Mouse (Mus musculus): ENCODE measurements around the gene Rhoh. TPM values are rescaled to one million over a fixed set of nuclear protein-coding genes. Genes with fewer than 3 reads are reported as not detected.

Gene Rhoh
- polyA plus RNA-seq, 1 experiment from 2014 or later: 1.7 TPM

DNA sequence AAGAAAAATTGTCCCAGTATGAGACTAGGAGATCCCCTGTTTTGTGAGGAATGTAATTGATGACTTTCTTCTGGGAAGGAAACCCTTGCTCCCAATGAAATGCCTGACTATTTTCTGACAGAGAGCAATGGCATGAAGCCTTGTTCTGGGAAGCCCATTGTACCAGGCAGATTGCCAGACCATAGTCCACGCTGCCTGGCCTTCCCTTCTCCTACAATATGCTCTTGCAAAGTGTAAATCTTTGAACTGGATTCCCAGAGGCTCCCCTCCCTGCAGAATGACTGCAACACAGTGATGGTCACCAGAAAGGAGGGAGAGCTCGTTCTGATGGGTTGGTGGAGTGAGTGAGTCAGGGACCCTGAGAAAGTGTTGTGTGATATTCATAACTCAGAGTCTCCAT lies 47.7 kb downstream of the Rhoh start:
- Histone ChIP-seq H3K27ac (replicated peaks; ENCODE audit: low read depth, low read length) (no peak overlapping the region), H3K36me3 (ENCODE audit: control insufficient read depth, insufficient read depth, low read length) (no peaks in the 10 kb centered on the region), H3K4me1 (ENCODE audit: control insufficient read depth, insufficient read depth, low read length) (no peaks in the 10 kb centered on the region), H3K4me2 (ENCODE audit: low read depth, low read length) (no peak overlapping the region), H3K4me3 (ENCODE audit: low read depth, low read length) (no peak overlapping the region), H3K9me3 (ENCODE audit: control insufficient read depth, low read length) (peaks cover 24% of the 10 kb centered on the region), H3K9ac (ENCODE audit: low read depth, low read length) (no peak overlapping the region), H3K27me3 (replicated peaks; ENCODE audit: control insufficient read depth, insufficient read depth, low read length) (no peaks in the 10 kb centered on the region)
- ATAC-seq (ENCODE audit: low read depth): no peak
- WGBS: 65% methylated on average over 2 of the region's 2 CpGs
- no peak for DNase-seq (ENCODE audit: low spot score)

DNA sequence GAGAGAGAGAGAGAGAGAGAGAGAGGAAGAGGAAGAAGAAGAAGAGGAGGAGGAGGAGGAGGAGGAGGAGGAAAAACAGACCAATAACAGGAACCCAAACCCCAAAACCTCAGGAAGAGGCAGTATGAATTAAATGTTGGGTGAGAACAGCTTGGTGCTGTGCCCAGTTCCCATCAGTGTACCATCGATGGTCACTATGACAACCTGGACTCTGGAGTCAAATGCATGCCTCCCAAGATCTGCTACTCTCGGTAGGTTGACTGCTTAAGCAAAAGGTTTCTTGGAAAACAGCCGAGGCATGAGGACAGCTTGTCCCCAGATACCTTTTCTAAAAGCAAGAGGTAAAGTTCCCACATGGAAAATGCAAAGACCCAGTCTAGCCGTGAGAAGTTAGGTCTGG lies 48.3 kb downstream of the Rhoh start:
- no peak for DNase-seq (ENCODE audit: low spot score)
- Histone ChIP-seq H3K4me3 (ENCODE audit: low read depth, low read length) (no peak overlapping the region), H3K36me3 (ENCODE audit: control insufficient read depth, insufficient read depth, low read length) (no peaks in the 10 kb centered on the region), H3K27ac (replicated peaks; ENCODE audit: low read depth, low read length) (no peak overlapping the region), H3K9me3 (ENCODE audit: control insufficient read depth, low read length) (peaks cover 19% of the 10 kb centered on the region), H3K4me1 (ENCODE audit: control insufficient read depth, insufficient read depth, low read length) (no peaks in the 10 kb centered on the region), H3K27me3 (replicated peaks; ENCODE audit: control insufficient read depth, insufficient read depth, low read length) (no peaks in the 10 kb centered on the region), H3K4me2 (ENCODE audit: low read depth, low read length) (no peak overlapping the region), H3K9ac (ENCODE audit: low read depth, low read length) (no peak overlapping the region)
- WGBS: 73% methylated on average over 4 of the region's 4 CpGs
- ATAC-seq (ENCODE audit: low read depth): no peak

DNA sequence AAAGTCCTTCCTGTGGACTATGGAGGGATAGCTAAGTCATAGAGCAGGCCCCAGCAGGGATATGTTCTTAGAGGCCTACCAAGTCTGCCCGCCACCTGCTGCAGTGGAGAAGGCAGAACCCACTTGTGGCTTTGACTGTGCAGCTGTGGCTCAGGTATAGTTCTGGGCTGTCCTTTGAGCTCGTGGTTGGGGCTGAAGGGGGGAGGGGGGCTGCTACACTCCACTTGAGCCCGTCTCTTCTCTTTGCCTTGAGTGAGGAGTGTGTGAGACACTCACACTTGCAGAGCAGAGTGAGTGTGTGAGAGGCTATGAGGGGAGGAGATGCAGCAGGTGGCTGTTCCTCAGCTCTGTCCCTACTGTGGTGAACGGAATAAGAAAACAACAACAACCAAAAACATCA lies 49.4 kb downstream of the Rhoh start:
- Histone ChIP-seq H3K27me3 (replicated peaks; ENCODE audit: control insufficient read depth, insufficient read depth, low read length) (no peaks in the 10 kb centered on the region), H3K36me3 (ENCODE audit: control insufficient read depth, insufficient read depth, low read length) (no peaks in the 10 kb centered on the region), H3K27ac (replicated peaks; ENCODE audit: low read depth, low read length) (no peak overlapping the region), H3K4me3 (ENCODE audit: low read depth, low read length) (no peak overlapping the region), H3K4me1 (ENCODE audit: control insufficient read depth, insufficient read depth, low read length) (no peaks in the 10 kb centered on the region), H3K9me3 (ENCODE audit: control insufficient read depth, low read length) (peaks cover 8% of the 10 kb centered on the region), H3K9ac (ENCODE audit: low read depth, low read length) (no peak overlapping the region), H3K4me2 (ENCODE audit: low read depth, low read length) (no peak overlapping the region)
- no peak for DNase-seq (ENCODE audit: low spot score)
- WGBS: 72% methylated on average over 4 of the region's 4 CpGs
- no peak for ATAC-seq (ENCODE audit: low read depth)

DNA sequence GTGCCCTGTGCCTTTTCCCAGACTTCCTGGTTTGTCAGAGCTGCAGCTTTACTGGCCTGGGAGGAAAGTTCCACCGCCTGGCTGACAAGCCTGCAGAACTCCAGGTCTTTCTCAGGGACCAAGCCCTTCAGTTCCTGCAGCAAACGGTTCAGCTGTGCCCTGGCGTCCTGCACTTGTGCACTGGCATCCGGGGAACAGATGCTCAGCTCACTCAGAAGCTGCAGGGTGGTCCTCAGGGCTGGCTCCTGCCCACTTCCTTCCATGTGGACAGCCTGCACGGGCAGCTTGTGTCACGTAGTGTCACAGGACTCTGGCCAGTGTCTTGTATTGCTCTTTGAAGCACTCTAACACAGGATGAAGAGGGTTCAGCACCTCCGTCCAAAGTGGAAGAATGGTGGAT lies 50.7 kb downstream of the Rhoh start:
- no peaks in the 10 kb centered on the region for H3K27me3 ChIP-seq (replicated peaks; ENCODE audit: control insufficient read depth, insufficient read depth, low read length)
- peak; percentile 40 for DNase-seq (ENCODE audit: low spot score)
- no peak overlapping the region for H3K4me3 ChIP-seq (ENCODE audit: low read depth, low read length)
- H3K36me3 ChIP-seq (ENCODE audit: control insufficient read depth, insufficient read depth, low read length): no peaks in the 10 kb centered on the region
- H3K9me3 ChIP-seq (ENCODE audit: control insufficient read depth, low read length): peaks cover 1% of the 10 kb centered on the region
- no peak overlapping the region for H3K9ac ChIP-seq (ENCODE audit: low read depth, low read length)
- 59% methylated on average over 7 of the region's 7 CpGs for WGBS
- ATAC-seq (ENCODE audit: low read depth): no peak
- H3K27ac ChIP-seq (replicated peaks; ENCODE audit: low read depth, low read length): no peak overlapping the region
- H3K4me2 ChIP-seq (ENCODE audit: low read depth, low read length): no peak overlapping the region
- H3K4me1 ChIP-seq (ENCODE audit: control insufficient read depth, insufficient read depth, low read length): no peaks in the 10 kb centered on the region

DNA sequence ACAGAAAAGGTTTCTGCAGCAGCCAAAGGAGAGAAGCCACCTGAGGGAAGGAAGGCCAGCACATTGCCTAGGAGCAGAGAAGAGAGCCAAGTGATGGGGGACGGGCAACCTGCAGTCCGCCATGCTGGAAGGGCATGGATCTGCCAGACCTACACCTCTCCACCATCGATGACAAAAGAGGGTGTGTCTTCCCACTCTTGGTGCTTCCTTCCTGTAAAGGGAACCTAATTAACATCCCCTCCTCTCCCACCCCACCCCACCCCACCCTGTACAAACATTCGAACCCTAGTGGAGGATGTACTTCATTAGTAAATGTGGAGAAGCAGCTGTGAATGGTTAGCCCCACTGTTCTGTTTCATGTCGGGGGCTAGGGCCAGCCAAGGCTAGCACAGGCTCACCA lies 51.2 kb downstream of the Rhoh start:
- Histone ChIP-seq H3K4me2 (ENCODE audit: low read depth, low read length) (no peak overlapping the region), H3K4me1 (ENCODE audit: control insufficient read depth, insufficient read depth, low read length) (no peaks in the 10 kb centered on the region), H3K9ac (ENCODE audit: low read depth, low read length) (no peak overlapping the region), H3K9me3 (ENCODE audit: control insufficient read depth, low read length) (no peaks in the 10 kb centered on the region), H3K27me3 (replicated peaks; ENCODE audit: control insufficient read depth, insufficient read depth, low read length) (no peaks in the 10 kb centered on the region), H3K36me3 (ENCODE audit: control insufficient read depth, insufficient read depth, low read length) (no peaks in the 10 kb centered on the region), H3K27ac (replicated peaks; ENCODE audit: low read depth, low read length) (no peak overlapping the region), H3K4me3 (ENCODE audit: low read depth, low read length) (no peak overlapping the region)
- no peak for ATAC-seq (ENCODE audit: low read depth)
- 73% methylated on average over 5 of the region's 5 CpGs for WGBS
- DNase-seq (ENCODE audit: low spot score): no peak

DNA sequence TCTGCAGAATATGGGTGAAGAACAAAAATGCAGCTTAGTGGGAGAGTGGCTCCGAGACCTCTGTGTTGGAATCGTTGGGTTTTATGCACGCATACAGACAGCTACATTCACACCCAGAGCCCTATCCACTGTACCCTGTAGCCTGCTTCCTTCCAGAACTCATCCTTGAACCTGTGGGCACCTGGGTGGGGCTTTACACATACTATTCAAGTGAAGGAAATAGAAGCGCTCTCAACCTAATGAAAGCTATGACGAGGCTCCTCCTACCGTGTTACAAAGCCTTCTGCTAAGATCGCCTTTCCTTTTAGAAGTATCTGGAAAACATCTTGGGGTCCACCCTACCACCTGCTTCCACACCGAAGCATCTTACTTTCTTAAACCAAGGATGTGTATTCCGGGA lies 52.1 kb downstream of the Rhoh start:
- DNase-seq (ENCODE audit: low spot score) (no peak), ATAC-seq (ENCODE audit: low read depth) (no peak)
- Histone ChIP-seq H3K9ac (ENCODE audit: low read depth, low read length) (no peak overlapping the region), H3K36me3 (ENCODE audit: control insufficient read depth, insufficient read depth, low read length) (no peaks in the 10 kb centered on the region), H3K4me2 (ENCODE audit: low read depth, low read length) (no peak overlapping the region), H3K27me3 (replicated peaks; ENCODE audit: control insufficient read depth, insufficient read depth, low read length) (no peaks in the 10 kb centered on the region), H3K4me3 (ENCODE audit: low read depth, low read length) (no peak overlapping the region), H3K4me1 (ENCODE audit: control insufficient read depth, insufficient read depth, low read length) (no peaks in the 10 kb centered on the region), H3K27ac (replicated peaks; ENCODE audit: low read depth, low read length) (no peak overlapping the region), H3K9me3 (ENCODE audit: control insufficient read depth, low read length) (no peaks in the 10 kb centered on the region)
- WGBS: 94% methylated on average over 9 of the region's 9 CpGs

DNA sequence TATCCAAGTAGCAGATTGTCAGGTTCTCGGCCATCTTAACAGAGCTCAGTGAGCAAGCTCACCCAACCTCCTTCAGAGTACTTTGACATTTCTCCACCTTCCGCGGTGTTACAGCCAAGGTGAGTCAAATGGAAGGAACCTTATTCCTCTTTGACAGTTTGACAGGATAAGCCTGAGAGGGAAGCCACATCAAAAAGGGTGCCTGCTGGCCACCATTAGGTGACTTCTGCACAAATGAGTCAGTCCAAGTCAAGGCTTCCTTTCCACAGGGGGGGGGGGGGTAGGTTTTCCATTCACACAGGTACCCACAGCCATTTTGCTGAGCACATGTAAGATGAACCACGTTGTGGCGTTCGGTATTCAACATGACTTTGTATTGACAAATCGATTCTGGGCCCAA lies 53.3 kb downstream of the Rhoh start:
- 86% methylated on average over 7 of the region's 7 CpGs for WGBS
- H3K9me3 ChIP-seq (ENCODE audit: control insufficient read depth, low read length): no peaks in the 10 kb centered on the region
- no peak overlapping the region for H3K4me3 ChIP-seq (ENCODE audit: low read depth, low read length)
- H3K4me2 ChIP-seq (ENCODE audit: low read depth, low read length): no peak overlapping the region
- DNase-seq (ENCODE audit: low spot score): no peak
- no peak for ATAC-seq (ENCODE audit: low read depth)
- no peaks in the 10 kb centered on the region for H3K36me3 ChIP-seq (ENCODE audit: control insufficient read depth, insufficient read depth, low read length)
- no peaks in the 10 kb centered on the region for H3K4me1 ChIP-seq (ENCODE audit: control insufficient read depth, insufficient read depth, low read length)
- no peaks in the 10 kb centered on the region for H3K27me3 ChIP-seq (replicated peaks; ENCODE audit: control insufficient read depth, insufficient read depth, low read length)
- H3K9ac ChIP-seq (ENCODE audit: low read depth, low read length): no peak overlapping the region
- no peak overlapping the region for H3K27ac ChIP-seq (replicated peaks; ENCODE audit: low read depth, low read length)

DNA sequence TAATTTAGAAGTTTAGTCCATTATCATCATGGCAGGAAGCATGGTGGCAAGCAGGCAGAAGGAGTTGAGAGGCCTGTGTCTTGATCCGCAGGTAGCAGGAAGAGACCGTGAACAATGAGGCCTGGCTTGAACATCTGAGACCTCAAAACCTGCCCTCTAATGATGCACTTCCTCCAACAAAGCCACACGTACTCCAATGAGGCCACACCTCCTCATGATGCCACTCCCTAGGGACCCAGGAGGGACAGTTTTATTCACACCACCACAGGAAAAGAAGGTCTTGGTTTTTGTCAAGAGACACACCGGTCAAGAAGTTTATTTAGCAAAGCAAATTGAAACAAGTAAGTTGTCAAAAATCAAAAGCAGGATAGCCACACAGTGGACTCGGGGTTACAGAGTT lies 55.9 kb downstream of the Rhoh start:
- WGBS: 80% methylated on average over 5 of the region's 5 CpGs

DNA sequence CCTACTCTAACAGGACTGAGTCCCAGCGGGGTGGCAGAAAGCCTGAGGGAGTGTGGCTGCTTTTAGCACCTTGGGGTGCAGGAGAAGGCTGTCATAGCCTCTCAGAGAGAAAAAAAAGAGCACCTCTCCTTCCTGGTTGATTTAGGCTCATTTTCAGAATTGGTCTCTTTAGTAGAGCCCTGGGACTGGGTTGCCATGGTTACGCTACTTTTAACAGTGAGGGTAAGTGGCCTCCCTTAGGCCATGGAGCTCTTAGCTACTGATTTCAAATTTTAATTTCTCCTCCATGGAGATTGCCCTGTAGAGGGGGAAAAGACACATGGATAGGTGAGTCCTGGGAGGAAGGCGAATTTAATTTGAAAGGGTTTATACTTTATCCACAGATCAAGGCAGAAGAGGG lies 57.6 kb downstream of the Rhoh start:
- H3K9ac ChIP-seq (ENCODE audit: low read depth, low read length): no peak overlapping the region
- DNase-seq (ENCODE audit: low spot score) (peak; percentile 43), ATAC-seq (ENCODE audit: low read depth) (0 out of 2 replicates have a peak, but pooled peaks have one; percentile 62)
- no peak overlapping the region for H3K27ac ChIP-seq (replicated peaks; ENCODE audit: low read depth, low read length)
- H3K4me3 ChIP-seq (ENCODE audit: low read depth, low read length): no peak overlapping the region
- no peaks in the 10 kb centered on the region for H3K27me3 ChIP-seq (replicated peaks; ENCODE audit: control insufficient read depth, insufficient read depth, low read length)
- no peak overlapping the region for H3K4me2 ChIP-seq (ENCODE audit: low read depth, low read length)
- H3K9me3 ChIP-seq (ENCODE audit: control insufficient read depth, low read length): no peaks in the 10 kb centered on the region
- no peaks in the 10 kb centered on the region for H3K4me1 ChIP-seq (ENCODE audit: control insufficient read depth, insufficient read depth, low read length)
- no peaks in the 10 kb centered on the region for H3K36me3 ChIP-seq (ENCODE audit: control insufficient read depth, insufficient read depth, low read length)
- WGBS: 83% methylated on average over 3 of the region's 3 CpGs

More for the DNA sequence above, 55.9 kb downstream of the Rhoh start:
- H3K27me3 ChIP-seq (replicated peaks; ENCODE audit: control insufficient read depth, insufficient read depth, low read length): no peaks in the 10 kb centered on the region
- H3K9me3 ChIP-seq (ENCODE audit: control insufficient read depth, low read length): no peaks in the 10 kb centered on the region
- DNase-seq (ENCODE audit: low spot score) (no peak), ATAC-seq (ENCODE audit: low read depth) (no peak)
- no peak overlapping the region for H3K27ac ChIP-seq (replicated peaks; ENCODE audit: low read depth, low read length)
- no peak overlapping the region for H3K9ac ChIP-seq (ENCODE audit: low read depth, low read length)
- no peak overlapping the region for H3K4me3 ChIP-seq (ENCODE audit: low read depth, low read length)
- H3K4me2 ChIP-seq (ENCODE audit: low read depth, low read length): no peak overlapping the region
- no peaks in the 10 kb centered on the region for H3K36me3 ChIP-seq (ENCODE audit: control insufficient read depth, insufficient read depth, low read length)
- no peaks in the 10 kb centered on the region for H3K4me1 ChIP-seq (ENCODE audit: control insufficient read depth, insufficient read depth, low read length)
